Mouse (Mus musculus): ENCODE measurements around the gene Map3k5.

Map3k5 gene

GRCm38 (mm10) chr10:20155401-20155800 is 221.1 kb downstream of the Map3k5 start:
- DNase-seq (ENCODE audit: low read depth, low spot score), result no peak

DNA sequence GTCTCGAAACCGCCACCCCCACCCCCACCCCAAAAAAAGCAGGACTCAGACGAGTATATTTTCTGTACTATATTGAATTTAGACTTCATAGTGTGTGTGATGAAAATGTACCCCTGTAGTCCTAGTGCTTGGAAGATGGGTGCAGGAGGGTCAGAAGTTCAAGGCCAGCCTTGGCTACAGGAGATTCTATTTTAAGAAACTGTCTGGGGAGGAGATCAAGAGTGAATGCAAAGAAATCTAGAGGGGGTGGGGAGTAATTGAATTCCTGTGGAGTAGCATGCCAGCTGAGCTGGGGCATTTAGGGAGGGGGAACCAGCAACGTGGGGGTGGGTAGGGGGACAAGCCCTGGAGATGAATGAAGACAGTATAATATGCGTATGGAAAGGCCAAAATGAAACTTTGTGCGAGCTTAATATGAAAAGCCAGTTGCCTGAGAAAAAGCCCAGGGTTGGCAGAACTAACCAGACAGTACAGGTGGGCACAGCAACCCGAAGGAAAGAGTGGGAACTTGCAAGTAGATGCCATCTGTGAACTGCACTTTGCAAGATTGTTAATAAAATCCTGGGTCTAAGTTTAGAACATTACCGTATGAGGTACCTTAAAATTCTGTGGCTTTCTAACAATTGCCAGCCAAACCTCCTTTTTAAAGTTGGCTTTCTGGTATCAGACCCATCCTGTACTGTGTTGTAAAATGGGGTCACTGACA is 222.9 kb downstream of the Map3k5 start:
- DNase-seq (ENCODE audit: low read depth, low spot score), result no peak

DNA sequence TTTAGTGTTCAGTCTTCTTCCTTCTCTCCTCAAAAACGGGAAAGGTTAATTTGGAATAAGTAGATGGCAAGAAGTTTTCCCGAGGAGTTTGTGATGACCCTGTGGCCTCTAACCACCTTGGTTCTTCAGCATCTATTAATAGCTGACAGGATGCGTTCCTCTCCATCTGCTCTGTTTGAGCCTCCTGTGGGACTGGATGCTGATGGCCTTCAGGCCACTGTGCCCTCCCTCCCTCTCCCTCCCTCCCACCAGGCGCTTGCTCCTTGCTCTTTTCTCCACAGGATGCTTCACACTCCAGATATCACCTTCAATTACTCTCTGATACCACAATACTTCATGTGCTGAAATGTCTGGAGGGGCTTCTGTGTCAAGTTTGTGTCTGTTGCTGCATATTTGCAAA is 224.5 kb downstream of the Map3k5 start:
- no peak for DNase-seq (ENCODE audit: low read depth, low spot score)

DNA sequence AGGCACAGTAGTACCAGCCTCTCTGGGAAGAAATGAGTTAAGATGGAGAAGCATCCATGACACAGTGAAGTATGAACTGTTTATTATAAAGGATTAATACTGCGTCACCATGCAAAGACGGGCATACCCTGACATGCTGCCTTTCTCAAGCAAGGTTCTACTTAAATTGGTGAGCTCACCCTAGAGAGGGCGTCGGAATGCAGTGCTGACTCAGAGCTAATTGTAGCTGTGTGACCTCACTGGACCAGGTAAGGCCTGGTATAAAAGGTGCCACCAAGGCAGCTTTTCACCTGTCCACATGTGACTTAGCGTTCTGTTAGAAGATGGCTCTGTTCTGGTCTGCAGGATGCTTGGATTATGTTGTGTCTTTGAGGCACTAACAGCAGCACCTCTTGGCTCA is 225.0 kb downstream of the Map3k5 start:
- no peak for DNase-seq (ENCODE audit: low read depth, low spot score)

GRCm38 (mm10) chr10:20160914-20161313 is 226.6 kb downstream of the Map3k5 start:
- DNase-seq (ENCODE audit: low read depth, low spot score), result no peak

DNA sequence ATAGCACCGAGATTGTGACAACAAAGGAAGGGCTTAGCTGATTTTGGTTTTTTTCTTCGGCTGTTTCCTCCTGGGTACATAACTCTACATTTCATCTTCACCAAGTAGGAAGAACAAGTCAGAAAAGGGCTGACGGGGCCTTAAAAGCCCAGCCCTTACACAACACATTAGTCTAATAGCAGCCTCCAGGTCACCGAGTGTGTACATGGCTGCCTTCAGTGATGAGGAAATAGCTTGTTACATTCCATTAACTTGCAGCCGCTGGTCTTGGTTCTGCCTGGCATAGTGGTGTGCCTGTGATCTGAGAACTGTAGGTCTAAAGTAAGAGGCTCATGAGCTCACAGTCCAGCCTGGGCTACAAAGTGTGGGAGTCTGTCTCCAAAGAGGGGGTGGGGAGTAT is 230.5 kb downstream of the Map3k5 start:
- DNase-seq (ENCODE audit: low read depth, low spot score), result no peak

DNA sequence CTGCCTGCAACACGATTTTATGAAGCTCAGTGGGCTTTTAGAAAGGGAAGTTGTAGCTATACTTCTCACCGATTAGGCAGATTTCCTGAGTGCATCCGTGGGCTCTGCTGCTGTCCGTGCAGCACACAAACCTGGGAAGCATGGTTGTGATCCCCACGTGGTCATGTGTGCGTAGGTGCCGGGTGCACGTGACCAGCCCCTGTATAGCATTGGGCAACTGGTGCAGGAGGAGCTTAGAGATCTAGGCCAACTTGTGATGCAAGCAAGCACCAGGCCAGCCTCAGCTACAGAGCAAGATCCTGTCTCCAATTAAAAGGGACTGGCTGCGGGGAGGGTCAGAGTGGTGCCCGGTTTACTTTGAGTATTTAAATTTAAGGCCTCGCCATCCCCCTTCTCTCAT is 232.5 kb downstream of the Map3k5 start:
- no peak for DNase-seq (ENCODE audit: low read depth, low spot score)

- no peak for DNase-seq (ENCODE audit: low read depth, low spot score)
Measured at GRCm38 (mm10) chr10:20167467-20167866, 233.2 kb downstream of the Map3k5 start.

GRCm38 (mm10) chr10:20169182-20169674 is 235.0 kb downstream of the Map3k5 start:
- no peak for DNase-seq (ENCODE audit: low read depth, low spot score)

- no peak for DNase-seq (ENCODE audit: low read depth, low spot score)
Measured at GRCm38 (mm10) chr10:20169927-20170604, 235.8 kb downstream of the Map3k5 start.

- DNase-seq (ENCODE audit: low read depth, low spot score), result peak; percentile 86
Measured at GRCm38 (mm10) chr10:20170605-20171088, 236.4 kb downstream of the Map3k5 start.

- no peak for DNase-seq (ENCODE audit: low read depth, low spot score)
Measured at GRCm38 (mm10) chr10:20171209-20171608, 236.9 kb downstream of the Map3k5 start.

DNA sequence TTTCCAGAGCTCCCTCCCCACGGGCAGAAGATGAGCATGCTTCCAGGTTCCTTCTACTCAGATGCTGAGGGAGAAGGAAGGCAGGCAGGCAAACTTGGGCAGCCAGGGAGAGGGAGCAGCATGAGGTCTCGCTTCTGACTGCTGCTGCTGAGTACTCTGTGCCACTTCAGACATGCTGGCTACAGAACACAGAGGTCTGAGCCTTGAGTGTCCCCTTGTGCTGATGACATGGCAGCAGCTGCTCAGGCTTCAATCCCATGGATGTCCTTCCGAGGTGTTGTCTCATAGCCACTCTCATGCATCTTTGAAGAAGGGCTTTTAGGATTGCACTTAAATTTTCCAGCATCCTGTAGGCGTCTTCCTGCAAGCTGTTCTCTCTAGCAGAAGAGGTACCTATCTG is 237.5 kb downstream of the Map3k5 start:
- DNase-seq (ENCODE audit: low read depth, low spot score), result no peak

DNA sequence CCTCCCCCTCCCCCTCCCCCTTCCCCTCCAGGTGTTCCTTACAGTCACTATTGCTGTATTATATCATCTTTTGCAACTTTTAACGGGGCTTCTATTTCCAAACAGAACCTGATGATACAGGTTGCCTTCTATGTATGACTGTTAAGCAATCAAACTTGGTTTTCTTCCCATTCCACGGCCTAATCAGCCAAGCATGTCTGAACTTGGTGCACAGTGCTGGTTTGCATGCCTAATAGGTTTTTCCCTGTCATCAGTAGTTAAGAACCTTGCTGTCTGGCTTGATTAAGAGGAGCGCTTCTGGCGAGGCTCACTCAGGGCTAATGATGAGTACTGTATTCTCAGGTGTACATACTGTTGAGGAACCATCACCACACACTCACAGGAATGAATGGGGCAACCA is 239.5 kb downstream of the Map3k5 start:
- no peak for DNase-seq (ENCODE audit: low read depth, low spot score)

DNA sequence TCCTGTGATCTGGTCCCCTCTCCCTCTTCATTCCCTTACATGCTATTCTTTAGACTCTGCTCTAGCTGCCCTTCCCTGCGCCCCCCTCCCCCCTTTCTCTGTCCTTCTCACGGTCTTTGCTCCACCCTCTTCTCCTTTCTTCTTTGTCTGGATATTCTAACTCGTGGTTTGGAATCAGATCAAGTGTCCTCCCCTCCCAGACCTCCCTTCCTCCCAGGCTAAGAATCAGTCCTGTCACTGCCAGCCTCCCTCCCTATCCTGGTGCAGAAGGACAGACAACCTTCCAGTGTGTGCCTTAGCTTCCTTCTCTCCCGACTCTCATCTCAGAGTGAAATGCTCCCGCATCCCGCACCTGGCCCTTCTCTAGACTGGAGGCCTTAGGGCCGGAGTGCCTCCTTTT is 241.8 kb downstream of the Map3k5 start:
- DNase-seq (ENCODE audit: low read depth, low spot score), result no peak

DNA sequence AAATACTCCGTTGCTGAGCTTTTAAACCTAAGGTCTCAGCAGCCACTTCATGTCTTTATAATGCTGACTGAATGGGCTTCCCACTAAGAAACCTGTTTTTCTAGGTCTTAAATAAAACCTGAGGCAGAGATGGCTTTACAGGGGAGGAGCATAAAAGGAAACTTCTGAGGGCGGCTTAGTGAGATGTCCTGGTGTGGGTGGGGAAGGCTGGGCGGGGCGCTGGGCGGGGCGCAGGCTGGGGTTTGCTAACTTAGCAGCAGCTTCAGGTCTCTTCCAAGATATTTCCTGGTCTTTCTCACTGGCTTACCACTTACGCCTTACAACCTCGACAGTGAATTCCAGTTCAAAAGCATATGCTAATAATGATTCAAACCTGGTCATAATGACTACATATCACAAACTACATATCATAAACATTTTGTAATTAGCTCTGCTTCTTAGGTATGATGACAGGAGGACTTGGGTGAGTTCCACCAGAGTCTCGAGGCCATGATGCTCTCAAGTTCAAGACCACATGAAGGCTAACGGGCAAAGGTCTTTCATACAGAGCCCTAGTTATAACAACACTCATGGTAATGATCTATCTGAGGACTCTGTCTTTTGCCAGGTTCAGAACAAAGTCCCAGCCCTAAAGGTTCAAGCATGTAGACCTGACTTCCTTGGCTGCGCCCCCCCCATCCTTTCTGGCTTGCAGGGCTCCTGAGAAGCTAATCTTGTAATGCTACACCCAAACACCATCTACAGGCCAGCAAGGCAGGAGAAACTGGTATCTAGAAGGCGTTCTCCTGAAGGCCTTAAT is 244.7 kb downstream of the Map3k5 start:
- DNase-seq (ENCODE audit: low read depth, low spot score), result no peak

DNA sequence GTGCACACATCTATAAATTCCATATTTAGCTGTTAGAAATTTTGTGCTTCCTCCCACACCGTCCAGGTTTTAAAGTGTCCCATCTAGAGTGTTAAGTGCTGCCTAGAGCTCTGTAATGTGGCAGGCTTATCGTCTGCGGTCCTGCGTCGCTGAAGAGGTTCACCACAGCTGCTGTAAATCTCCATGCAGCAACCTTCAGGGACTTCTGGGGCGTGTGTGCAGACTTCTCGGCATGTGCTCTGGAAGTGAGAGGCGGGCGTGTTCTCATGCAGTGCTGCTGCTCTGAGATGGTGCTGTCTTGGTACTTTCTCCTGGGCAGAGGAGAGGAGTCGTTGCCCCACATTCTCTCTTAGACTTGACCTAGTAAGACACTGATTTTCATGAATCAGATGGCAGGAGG is 246.9 kb downstream of the Map3k5 start:
- no peak for DNase-seq (ENCODE audit: low read depth, low spot score)

DNA sequence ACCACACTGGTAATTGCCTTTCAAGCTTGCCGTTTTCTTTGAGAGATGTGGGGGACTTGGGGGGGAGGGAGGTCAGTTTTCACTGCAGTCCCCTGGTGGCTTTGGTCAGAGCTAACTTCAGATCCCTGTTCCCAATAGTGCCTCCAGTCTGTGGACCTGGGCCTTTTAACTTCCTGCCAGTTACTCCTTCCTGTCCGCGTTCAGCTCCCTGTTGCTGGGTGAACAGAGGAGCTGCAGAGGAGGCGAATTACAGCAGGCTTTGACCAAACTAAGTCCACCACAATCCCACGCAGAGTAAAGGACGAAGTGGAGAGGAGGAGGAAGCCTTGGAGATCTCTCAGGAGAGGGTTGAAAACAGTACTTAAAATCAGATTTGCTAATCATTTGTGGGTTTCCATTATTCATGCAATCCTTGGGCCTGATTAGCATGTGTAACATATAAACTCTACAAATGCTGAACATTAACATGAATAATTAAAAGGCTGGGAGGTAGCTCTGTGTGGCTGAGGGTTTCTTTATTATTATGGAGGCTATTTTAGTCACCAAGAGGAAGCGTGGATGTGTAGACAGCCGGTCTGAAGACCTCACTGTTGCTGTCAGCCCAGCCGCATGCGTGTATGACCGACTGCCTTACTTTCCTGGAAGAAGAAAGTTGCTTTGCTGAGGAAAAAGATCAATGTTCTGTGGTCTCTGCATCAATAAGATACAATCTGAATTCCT is 247.6 kb downstream of the Map3k5 start:
- DNase-seq (ENCODE audit: low read depth, low spot score), result no peak

DNA sequence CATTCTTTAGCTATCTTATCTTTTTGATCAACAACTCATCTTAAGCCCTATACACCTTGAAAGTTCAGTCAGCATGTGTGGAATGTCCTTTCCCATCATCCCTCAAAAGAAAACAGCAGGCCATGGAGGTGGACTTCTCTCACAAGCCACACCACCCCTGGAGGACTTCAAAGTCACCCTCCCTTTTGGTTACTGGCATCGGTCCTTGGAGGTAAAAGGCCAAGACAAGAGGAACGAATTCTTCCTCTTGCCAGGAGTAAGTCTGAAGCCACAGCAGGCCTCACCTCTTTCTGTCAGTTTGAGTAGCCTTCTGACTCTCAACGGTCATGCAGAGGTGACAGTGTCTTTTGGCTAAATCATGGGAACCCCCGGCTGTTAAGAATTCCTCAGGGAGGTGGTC is 250.1 kb downstream of the Map3k5 start:
- DNase-seq (ENCODE audit: low read depth, low spot score), result no peak

DNA sequence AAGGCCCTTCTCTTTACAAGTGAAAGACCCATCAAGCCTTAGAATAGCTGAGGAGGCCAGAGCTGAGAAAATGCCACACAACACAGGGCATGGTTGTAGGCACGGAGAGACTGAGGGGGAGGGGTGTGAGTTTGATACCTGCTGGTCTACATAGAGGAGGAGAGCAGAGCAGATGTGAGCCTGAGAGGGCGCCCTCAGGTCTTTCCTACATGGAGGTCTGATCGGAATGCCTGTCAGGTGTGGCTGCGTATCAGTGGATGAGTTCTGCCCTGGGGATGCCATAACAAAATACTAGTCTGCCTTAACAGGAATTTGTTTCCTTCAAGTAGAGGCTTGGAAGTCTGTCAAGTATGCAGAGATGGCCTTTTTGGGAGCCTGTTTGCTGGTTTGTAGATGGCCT is 251.0 kb downstream of the Map3k5 start:
- DNase-seq (ENCODE audit: low read depth, low spot score), result no peak

GRCm38 (mm10) chr10:20185806-20186205 is 251.5 kb downstream of the Map3k5 start:
- no peak for DNase-seq (ENCODE audit: low read depth, low spot score)
